Mouse (Mus musculus): ENCODE results near the gene Tmem178b. TPM values are rescaled to one million over a fixed set of nuclear protein-coding genes. Genes with fewer than 3 reads are reported as not detected.

Gene Tmem178b
- polyA plus RNA-seq, 1 experiment from 2014 or later: not detected

GRCm38 (mm10) chr6:40202602-40203001, 329.5 kb downstream of the Tmem178b start:
- H3K9me3 ChIP-seq (ENCODE audit: low read length): no peaks in the 10 kb centered on the region
- DNase-seq (no peak), ATAC-seq (no peak)
- no peak overlapping the region for H3K4me3 ChIP-seq (ENCODE audit: low read depth, low read length)
- H3K27me3 ChIP-seq (ENCODE audit: insufficient read depth, low read length): no peaks in the 10 kb centered on the region
- no peak overlapping the region for H3K4me2 ChIP-seq (ENCODE audit: low read depth, low read length)
- no peak overlapping the region for H3K27ac ChIP-seq (ENCODE audit: low read depth)
- H3K36me3 ChIP-seq (replicated peaks; ENCODE audit: insufficient read depth, low read length): no peaks in the 10 kb centered on the region
- TF ChIP-seq EP300 (IDR thresholded peaks at IDR 0.05; ENCODE audit: low read depth): no peak
- TF ChIP-seq CTCF (IDR thresholded peaks at IDR 0.05; ENCODE audit: low read depth): no peak
- no peaks in the 10 kb centered on the region for H3K4me1 ChIP-seq (ENCODE audit: insufficient read depth)
- 45% methylated on average over 2 of the region's 2 CpGs for WGBS (ENCODE audit: insufficient replicate concordance)
- H3K9ac ChIP-seq (replicated peaks): no peak overlapping the region

- WGBS (ENCODE audit: insufficient replicate concordance): 64% methylated on average over 2 of the region's 2 CpGs
- DNase-seq: no peak
- H3K9ac ChIP-seq (replicated peaks): no peak overlapping the region
- H3K9me3 ChIP-seq (ENCODE audit: low read length): no peaks in the 10 kb centered on the region
- no peaks in the 10 kb centered on the region for H3K27me3 ChIP-seq (ENCODE audit: insufficient read depth, low read length)
- no peak overlapping the region for H3K4me2 ChIP-seq (ENCODE audit: low read depth, low read length)
- ATAC-seq: no peak
- TF ChIP-seq CTCF (IDR thresholded peaks at IDR 0.05; ENCODE audit: low read depth): no peak
- no peak for TF ChIP-seq EP300 (IDR thresholded peaks at IDR 0.05; ENCODE audit: low read depth)
- H3K4me3 ChIP-seq (ENCODE audit: low read depth, low read length): no peak overlapping the region
- no peak overlapping the region for H3K27ac ChIP-seq (ENCODE audit: low read depth)
- no peaks in the 10 kb centered on the region for H3K4me1 ChIP-seq (ENCODE audit: insufficient read depth)
- no peaks in the 10 kb centered on the region for H3K36me3 ChIP-seq (replicated peaks; ENCODE audit: insufficient read depth, low read length)
Measured at GRCm38 (mm10) chr6:40205380-40205779, 332.3 kb downstream of the Tmem178b start.

GRCm38 (mm10) chr6:40208014-40208413, 334.9 kb downstream of the Tmem178b start:
- no peaks in the 10 kb centered on the region for H3K36me3 ChIP-seq (replicated peaks; ENCODE audit: insufficient read depth, low read length)
- H3K27ac ChIP-seq (ENCODE audit: low read depth): no peak overlapping the region
- no peak overlapping the region for H3K9ac ChIP-seq (replicated peaks)
- no peaks in the 10 kb centered on the region for H3K4me1 ChIP-seq (ENCODE audit: insufficient read depth)
- no peaks in the 10 kb centered on the region for H3K27me3 ChIP-seq (ENCODE audit: insufficient read depth, low read length)
- H3K4me3 ChIP-seq (ENCODE audit: low read depth, low read length): no peak overlapping the region
- no peak for TF ChIP-seq EP300 (IDR thresholded peaks at IDR 0.05; ENCODE audit: low read depth)
- TF ChIP-seq CTCF (IDR thresholded peaks at IDR 0.05; ENCODE audit: low read depth): no peak
- ATAC-seq (no peak), DNase-seq (no peak)
- WGBS (ENCODE audit: insufficient replicate concordance): 61% methylated on average over 3 of the region's 3 CpGs
- no peaks in the 10 kb centered on the region for H3K9me3 ChIP-seq (ENCODE audit: low read length)
- no peak overlapping the region for H3K4me2 ChIP-seq (ENCODE audit: low read depth, low read length)

GRCm38 (mm10) chr6:40209172-40209571, 336.1 kb downstream of the Tmem178b start:
- Histone ChIP-seq H3K9ac (replicated peaks) (no peak overlapping the region), H3K4me3 (ENCODE audit: low read depth, low read length) (no peak overlapping the region), H3K36me3 (replicated peaks; ENCODE audit: insufficient read depth, low read length) (no peaks in the 10 kb centered on the region), H3K27ac (ENCODE audit: low read depth) (no peak overlapping the region), H3K27me3 (ENCODE audit: insufficient read depth, low read length) (no peaks in the 10 kb centered on the region), H3K9me3 (ENCODE audit: low read length) (no peaks in the 10 kb centered on the region), H3K4me2 (ENCODE audit: low read depth, low read length) (no peak overlapping the region), H3K4me1 (ENCODE audit: insufficient read depth) (no peaks in the 10 kb centered on the region)
- DNase-seq (no peak), ATAC-seq (no peak)
- no peak for TF ChIP-seq EP300 (IDR thresholded peaks at IDR 0.05; ENCODE audit: low read depth)
- no peak for TF ChIP-seq CTCF (IDR thresholded peaks at IDR 0.05; ENCODE audit: low read depth)
- WGBS (ENCODE audit: insufficient replicate concordance): 41% methylated on average over 2 of the region's 2 CpGs

- 85% methylated on average over 12 of the region's 12 CpGs for WGBS (ENCODE audit: insufficient replicate concordance)
- DNase-seq (no peak), ATAC-seq (no peak)
- no peaks in the 10 kb centered on the region for H3K9me3 ChIP-seq (ENCODE audit: low read length)
- H3K36me3 ChIP-seq (replicated peaks; ENCODE audit: insufficient read depth, low read length): no peaks in the 10 kb centered on the region
- no peak overlapping the region for H3K9ac ChIP-seq (replicated peaks)
- TF ChIP-seq EP300 (IDR thresholded peaks at IDR 0.05; ENCODE audit: low read depth) (no peak), CTCF (IDR thresholded peaks at IDR 0.05; ENCODE audit: low read depth) (no peak)
- no peak overlapping the region for H3K4me2 ChIP-seq (ENCODE audit: low read depth, low read length)
- H3K27ac ChIP-seq (ENCODE audit: low read depth): no peak overlapping the region
- H3K4me1 ChIP-seq (ENCODE audit: insufficient read depth): no peaks in the 10 kb centered on the region
- H3K4me3 ChIP-seq (ENCODE audit: low read depth, low read length): no peak overlapping the region
- no peaks in the 10 kb centered on the region for H3K27me3 ChIP-seq (ENCODE audit: insufficient read depth, low read length)
Measured at GRCm38 (mm10) chr6:40217154-40217553, 344.1 kb downstream of the Tmem178b start.

- Histone ChIP-seq H3K27me3 (ENCODE audit: insufficient read depth, low read length) (no peaks in the 10 kb centered on the region), H3K4me2 (ENCODE audit: low read depth, low read length) (no peak overlapping the region), H3K9me3 (ENCODE audit: low read length) (no peaks in the 10 kb centered on the region), H3K4me1 (ENCODE audit: insufficient read depth) (no peaks in the 10 kb centered on the region), H3K27ac (ENCODE audit: low read depth) (no peak overlapping the region), H3K4me3 (ENCODE audit: low read depth, low read length) (no peak overlapping the region), H3K9ac (replicated peaks) (no peak overlapping the region), H3K36me3 (replicated peaks; ENCODE audit: insufficient read depth, low read length) (no peaks in the 10 kb centered on the region)
- 80% methylated on average over 3 of the region's 3 CpGs for WGBS (ENCODE audit: insufficient replicate concordance)
- TF ChIP-seq CTCF (IDR thresholded peaks at IDR 0.05; ENCODE audit: low read depth) (no peak), EP300 (IDR thresholded peaks at IDR 0.05; ENCODE audit: low read depth) (no peak)
- no peak for ATAC-seq
- DNase-seq: no peak
Measured at GRCm38 (mm10) chr6:40217651-40218050, 344.6 kb downstream of the Tmem178b start.

- no peaks in the 10 kb centered on the region for H3K36me3 ChIP-seq (replicated peaks; ENCODE audit: insufficient read depth, low read length)
- TF ChIP-seq EP300 (IDR thresholded peaks at IDR 0.05; ENCODE audit: low read depth) (no peak), CTCF (IDR thresholded peaks at IDR 0.05; ENCODE audit: low read depth) (no peak)
- H3K4me3 ChIP-seq (ENCODE audit: low read depth, low read length): no peak overlapping the region
- H3K9me3 ChIP-seq (ENCODE audit: low read length): no peaks in the 10 kb centered on the region
- H3K4me1 ChIP-seq (ENCODE audit: insufficient read depth): no peaks in the 10 kb centered on the region
- H3K27me3 ChIP-seq (ENCODE audit: insufficient read depth, low read length): no peaks in the 10 kb centered on the region
- DNase-seq (no peak), ATAC-seq (no peak)
- H3K9ac ChIP-seq (replicated peaks): no peak overlapping the region
- no peak overlapping the region for H3K4me2 ChIP-seq (ENCODE audit: low read depth, low read length)
- H3K27ac ChIP-seq (ENCODE audit: low read depth): no peak overlapping the region
Measured at GRCm38 (mm10) chr6:40220634-40221120, 347.6 kb downstream of the Tmem178b start.
